Mouse (Mus musculus) spleen, adult 2 months (tissue): Measurements from ENCODE around the gene Mfsd4b5. TPM values are rescaled to one million over a fixed set of nuclear protein-coding genes. Genes with fewer than 3 reads are reported as not detected.
A peak's percentile ranks its signal among the peaks of the same experiment; 100 is the strongest.

Source experiments
- DNase-seq, 2 experiments: peaks; one replicate each; pipeline versions ENCODE4 v3.0.0 to v3.0.0-alpha.2; 2012 to 2021; ENCODE audit warnings: low spot score in 2 of 2, low read depth in 1 of 2
- H3K27ac ChIP-seq: fragments of 200-500 bp; 2 replicates; pipeline ENCODE4 v1.5.1; 2012; ENCODE audit warnings: low read length, inconsistent platforms; ENCODE audit not compliant: insufficient read depth
- H3K27me3 ChIP-seq: fragments of 200-500 bp; 2 replicates; pipeline ENCODE4 v1.6.1; 2012; ENCODE audit warnings: mild to moderate bottlenecking, moderate library complexity, low read length, inconsistent platforms; ENCODE audit not compliant: control insufficient read depth, insufficient read depth
- H3K36me3 ChIP-seq: fragments of 200-500 bp; 2 replicates; pipeline ENCODE4 v1.6.1; 2012; ENCODE audit warnings: mild to moderate bottlenecking, low read length, inconsistent platforms; ENCODE audit not compliant: control insufficient read depth, insufficient read depth
- H3K4me1 ChIP-seq: fragments of 200-500 bp; 2 replicates; pipeline ENCODE4 v1.6.1; 2011; ENCODE audit warnings: inconsistent platforms; ENCODE audit not compliant: control insufficient read depth, insufficient read depth, insufficient read length
- H3K4me3 ChIP-seq: fragments of 200-500 bp; 2 replicates; pipeline ENCODE4 v1.5.1; 2011; ENCODE audit warnings: mild to moderate bottlenecking, inconsistent platforms; ENCODE audit not compliant: insufficient read depth, insufficient read length; ENCODE audit errors: extremely low read depth
- CTCF ChIP-seq: fragments of 200-500 bp; IDR thresholded peaks from 2 replicates; pipeline ENCODE4 v1.5.1; 2011; ENCODE audit warnings: mild to moderate bottlenecking, inconsistent platforms; ENCODE audit not compliant: insufficient read depth, insufficient read length, insufficient replicate concordance; ENCODE audit errors: extremely low read depth
- POLR2A ChIP-seq: fragments of 200-500 bp; IDR thresholded peaks from 2 replicates; pipeline ENCODE4 v1.6.1; 2011; ENCODE audit warnings: low read depth, low read length, inconsistent platforms
- WGBS: fragments of 180-500 bp; shearing (Covaris S2); methylation state at CpG from one replicate; pipeline ENCODE4 v1.1.7; 2018; 5-methylcytosine and 5-hydroxymethylcytosine counted together
- polyA plus RNA-seq: library from polyadenylated mRNA; depleted of rRNA; stranded (reverse); fragments of >200 nt; gene quantifications from 2 replicates; pipeline ENCODE4 v1.2.3, GENCODE M21; 2012

Gene Mfsd4b5
- polyA plus RNA-seq, 1 experiment = 0.08 TPM

- TF ChIP-seq POLR2A = no peak
- no peak for TF ChIP-seq CTCF
- Histone ChIP-seq H3K4me1 (no peaks in the 10 kb centered on the region), H3K27ac (no peak overlapping the region), H3K27me3 (no peaks in the 10 kb centered on the region), H3K4me3 (no peak overlapping the region), H3K36me3 (no peaks in the 10 kb centered on the region)
- no peak for DNase-seq
- WGBS = 74% methylated on average over 2 of the region's 2 CpGs
These were observed 10.7 kb downstream of the Mfsd4b5 start for GRCm38 (mm10) chr10:39975771-39976170.

- Histone ChIP-seq H3K4me3 (no peak overlapping the region), H3K27me3 (no peaks in the 10 kb centered on the region), H3K4me1 (no peaks in the 10 kb centered on the region), H3K36me3 (no peaks in the 10 kb centered on the region), H3K27ac (no peak overlapping the region)
- WGBS = 66% methylated on average over 11 of the region's 11 CpGs
- TF ChIP-seq POLR2A = no peak
- no peak for DNase-seq
These were observed 11.5 kb downstream of the Mfsd4b5 start for GRCm38 (mm10) chr10:39974982-39975381.

GRCm38 (mm10) chr10:39967512-39967911, 18.9 kb downstream of the Mfsd4b5 start:
- no peaks in the 10 kb centered on the region for H3K36me3 ChIP-seq
- H3K27ac ChIP-seq = no peak overlapping the region
- H3K27me3 ChIP-seq = no peaks in the 10 kb centered on the region
- 94% methylated on average over 3 of the region's 3 CpGs for WGBS
- no peak overlapping the region for H3K4me3 ChIP-seq
- H3K4me1 ChIP-seq = no peaks in the 10 kb centered on the region
- no peak for TF ChIP-seq CTCF
- no peak for DNase-seq

- Histone ChIP-seq H3K4me3 (no peak overlapping the region), H3K36me3 (no peaks in the 10 kb centered on the region), H3K27ac (no peak overlapping the region), H3K27me3 (no peaks in the 10 kb centered on the region; the same call in 1 of the 2 replicates), H3K4me1 (peaks cover 2% of the 10 kb centered on the region; the same call in 1 of the 2 replicates)
- WGBS = 20% methylated on average over 1 of the region's 1 CpGs
- DNase-seq = no peak
- no peak for TF ChIP-seq CTCF
- TF ChIP-seq POLR2A = no peak
These were observed 24.5 kb downstream of the Mfsd4b5 start for GRCm38 (mm10) chr10:39961906-39962305.

- TF ChIP-seq POLR2A = no peak
- no peak for TF ChIP-seq CTCF
These were observed 26.0 kb downstream of the Mfsd4b5 start for GRCm38 (mm10) chr10:39960441-39960822.

GRCm38 (mm10) chr10:39959761-39960440, 26.5 kb downstream of the Mfsd4b5 start, which contains the start of gene Mfsd4b3:
Gene Mfsd4b3 (minus strand): TSS chr10:39960153.
- Histone ChIP-seq H3K27ac (peak within 1 kb of the TSS; percentile 32), H3K27me3 (no peaks in the 10 kb centered on the region; the same call in 1 of the 2 replicates), H3K36me3 (no peaks in the 10 kb centered on the region), H3K4me3 (peak within 1 kb of the TSS; percentile 58), H3K4me1 (peaks cover 2% of the 10 kb centered on the region; the same call in 1 of the 2 replicates)
- under 1% methylated on average over 38 of the region's 38 CpGs for WGBS
- peak; percentile 87 to 92 for DNase-seq
- TF ChIP-seq POLR2A = no peak
- TF ChIP-seq CTCF = peak; percentile 54; the same call in 1 of the 2 replicates

More at GRCm38 (mm10) chr10:39960441-39960822, 26.0 kb downstream of the Mfsd4b5 start:
- no peak for DNase-seq
- H3K4me1 ChIP-seq = peaks cover 2% of the 10 kb centered on the region; the same call in 1 of the 2 replicates
- no peak overlapping the region for H3K4me3 ChIP-seq
- 48% methylated on average over 11 of the region's 11 CpGs for WGBS
- no peak overlapping the region for H3K27ac ChIP-seq
- no peaks in the 10 kb centered on the region for H3K36me3 ChIP-seq
- H3K27me3 ChIP-seq = no peaks in the 10 kb centered on the region; the same call in 1 of the 2 replicates

- TF ChIP-seq POLR2A = no peak
- no peak for TF ChIP-seq CTCF
- H3K36me3 ChIP-seq = no peaks in the 10 kb centered on the region
- H3K27me3 ChIP-seq = no peaks in the 10 kb centered on the region; the same call in 1 of the 2 replicates
- H3K4me3 ChIP-seq = no peak overlapping the region
- 31% methylated on average over 4 of the region's 4 CpGs for WGBS
- H3K27ac ChIP-seq = no peak overlapping the region
- peaks cover 2% of the 10 kb centered on the region; the same call in 1 of the 2 replicates for H3K4me1 ChIP-seq
- DNase-seq = no peak
These were observed 28.2 kb downstream of the Mfsd4b5 start for GRCm38 (mm10) chr10:39958266-39958665.
